Mouse (Mus musculus): ENCODE data around the gene Enox2.
"Not testable (repeated sequence)": the region's sequence is repeated elsewhere in the genome, so short reads cannot be mapped to it uniquely, and the experiment has no call there.

Gene Enox2

DNA sequence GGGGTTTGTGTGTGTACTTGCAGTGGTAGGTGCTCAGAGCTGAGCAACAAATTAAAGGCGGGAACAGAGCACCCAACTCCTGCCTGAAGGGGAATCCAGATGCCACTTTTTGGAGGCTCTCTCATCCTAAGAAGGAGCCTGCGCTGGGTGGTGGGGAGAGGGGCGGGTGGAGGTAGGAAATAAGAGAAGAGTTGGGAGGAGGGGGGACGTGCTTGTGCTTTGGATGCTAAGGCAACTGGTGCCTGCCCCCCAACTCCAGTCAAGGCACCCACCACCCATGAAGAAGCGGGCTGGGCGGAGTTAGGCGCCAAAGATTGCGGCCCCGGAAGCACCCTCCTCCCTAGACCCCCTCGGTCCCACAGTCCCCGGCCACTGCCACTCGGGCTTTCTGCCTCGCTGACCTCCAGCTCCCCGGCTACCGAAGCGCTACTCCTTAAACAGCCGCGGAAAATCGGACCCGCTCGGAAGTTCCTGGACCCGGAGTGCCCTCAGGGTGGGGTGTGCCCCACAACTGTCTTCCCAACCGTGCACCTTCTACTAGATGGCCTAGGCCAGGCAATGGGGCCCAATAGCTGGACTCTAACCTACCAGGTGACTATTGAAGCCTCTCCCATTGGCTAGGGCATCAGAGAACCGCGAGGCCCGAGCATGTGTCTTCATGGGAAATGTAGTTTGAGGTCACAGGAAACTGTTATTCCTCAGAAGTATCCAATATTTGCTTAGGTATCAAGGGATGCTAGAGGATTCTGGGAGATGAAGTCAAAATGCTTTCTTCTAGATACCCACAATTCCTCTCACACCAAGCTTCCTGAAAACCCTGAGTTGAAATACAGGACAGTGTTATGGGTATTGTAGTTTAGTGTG is at the start of gene Enox2:
TSS of gene Enox2 (minus strand) at position 560 of the 864 bp plus-strand sequence.
- peak; percentile 30 for DNase-seq (ENCODE audit: low read depth, low spot score)

DNA sequence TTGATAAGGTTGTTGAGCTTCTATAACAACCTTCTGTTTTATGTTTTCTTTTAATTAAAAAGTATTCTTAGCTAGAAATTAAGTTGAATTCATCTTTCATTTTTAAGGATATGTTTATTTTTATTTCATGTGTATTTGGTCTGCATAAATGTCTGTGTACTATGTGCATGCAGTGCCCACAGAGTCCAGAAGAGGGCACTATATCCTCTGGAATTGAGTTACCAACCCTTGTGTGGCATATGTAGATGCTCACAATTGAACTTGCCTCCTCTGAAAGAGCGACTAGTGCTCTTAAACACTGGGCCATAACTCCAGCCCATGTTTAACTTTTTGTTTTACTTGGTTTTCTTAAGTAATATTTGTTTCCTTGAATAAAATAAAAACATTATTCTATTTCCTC is 21.4 kb upstream of the Enox2 start:
- DNase-seq (ENCODE audit: low read depth, low spot score), result no peak

DNA sequence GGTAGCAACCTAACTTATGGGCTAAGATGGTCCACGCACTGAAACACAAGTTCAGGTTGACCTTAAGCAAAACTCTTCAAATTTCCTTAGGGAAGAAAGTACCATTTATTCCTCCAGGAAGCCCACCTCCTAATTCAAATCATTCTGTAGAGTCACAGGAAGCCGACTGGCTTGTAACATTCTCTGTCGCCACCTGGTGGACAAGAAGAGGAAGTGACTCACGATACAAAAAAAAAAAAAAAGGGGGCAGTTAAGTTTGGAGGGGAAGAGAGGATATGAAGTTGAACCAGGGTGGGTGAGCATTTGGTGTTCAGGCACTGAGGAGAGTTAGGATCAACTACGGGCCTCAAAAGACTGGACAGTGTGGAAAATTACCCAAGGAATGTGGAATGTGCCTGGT is 18.6 kb upstream of the Enox2 start:
- no peak for DNase-seq (ENCODE audit: low read depth, low spot score)

DNA sequence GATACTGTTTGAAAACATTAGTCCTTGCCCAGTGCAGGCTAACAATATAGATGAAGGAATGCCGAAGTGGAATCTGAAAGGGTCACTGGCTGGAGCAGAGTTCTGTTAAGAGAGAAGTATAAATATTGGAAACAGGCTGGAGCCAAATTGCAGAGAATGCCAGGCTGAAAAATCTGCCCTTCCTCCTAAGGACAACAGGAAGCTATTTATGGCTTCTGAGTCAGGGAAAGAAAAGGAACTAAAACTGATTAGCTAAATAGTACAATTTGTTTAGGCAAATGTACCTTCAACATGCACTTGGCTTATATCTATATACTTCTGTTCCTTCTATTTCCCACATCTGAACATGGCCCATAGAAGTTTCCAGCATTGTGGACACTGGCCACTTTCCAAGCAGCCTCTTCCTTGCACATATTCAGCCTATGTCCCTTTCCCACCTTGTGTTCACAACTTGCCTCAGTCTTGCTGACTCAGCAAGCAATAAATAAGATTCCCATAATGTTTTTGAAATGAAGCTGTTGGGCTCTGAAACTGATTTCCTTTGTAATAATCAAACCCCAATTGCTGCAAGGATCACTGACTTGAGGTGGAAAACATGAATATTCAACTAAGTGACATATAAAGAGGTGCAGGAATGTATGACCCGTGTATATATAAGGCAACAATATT is 8.0 kb downstream of the Enox2 start:
- no peak for DNase-seq (ENCODE audit: low read depth, low spot score)

DNA sequence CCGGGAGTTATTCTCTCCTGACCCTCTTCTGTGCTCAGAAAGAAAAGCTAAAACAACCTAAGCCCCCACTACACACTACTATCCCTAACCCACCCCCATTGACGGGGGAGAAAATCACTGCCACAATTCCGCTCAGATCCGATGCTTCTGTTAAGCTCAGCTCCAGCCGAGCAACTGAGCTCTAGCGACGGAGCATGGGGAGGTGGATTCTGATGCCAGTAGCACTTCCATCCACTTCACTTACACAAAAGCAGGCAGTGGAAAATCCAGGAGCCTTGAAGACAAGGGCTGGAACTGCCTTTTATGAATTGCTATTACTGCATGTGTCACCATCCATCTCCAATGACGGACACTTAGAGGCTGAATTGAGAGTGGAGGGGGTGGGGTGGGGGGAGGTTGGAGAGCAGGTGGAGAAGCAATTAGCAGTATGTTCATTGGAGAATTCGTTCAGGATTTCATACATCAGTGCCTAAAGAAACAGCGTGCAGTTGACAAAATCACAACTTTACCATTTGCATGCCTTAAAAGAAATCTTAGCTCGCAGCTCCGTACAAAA is 14.5 kb downstream of the Enox2 start:
- no peak for DNase-seq (ENCODE audit: low read depth, low spot score)

DNA sequence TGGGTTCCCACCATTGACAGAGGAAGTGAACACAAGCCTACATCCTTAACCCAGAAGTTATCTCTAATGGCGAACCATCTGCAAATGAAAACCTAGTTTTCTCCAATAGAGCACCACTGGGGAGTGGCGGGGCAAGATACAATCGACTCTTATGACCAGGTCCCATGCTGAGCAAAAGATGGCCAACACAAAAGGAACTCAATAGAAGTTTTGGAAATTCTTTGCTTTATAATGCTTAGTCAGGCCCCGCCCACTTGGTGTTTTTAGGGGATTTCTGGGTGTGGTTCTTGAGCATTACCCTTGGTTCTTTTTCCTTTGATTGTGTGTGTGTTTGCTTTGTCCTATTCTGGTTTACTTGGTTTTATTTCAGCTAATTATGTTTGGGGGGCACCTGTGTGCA is 37.2 kb downstream of the Enox2 start:
- no peak for DNase-seq (ENCODE audit: low read depth, low spot score)

DNA sequence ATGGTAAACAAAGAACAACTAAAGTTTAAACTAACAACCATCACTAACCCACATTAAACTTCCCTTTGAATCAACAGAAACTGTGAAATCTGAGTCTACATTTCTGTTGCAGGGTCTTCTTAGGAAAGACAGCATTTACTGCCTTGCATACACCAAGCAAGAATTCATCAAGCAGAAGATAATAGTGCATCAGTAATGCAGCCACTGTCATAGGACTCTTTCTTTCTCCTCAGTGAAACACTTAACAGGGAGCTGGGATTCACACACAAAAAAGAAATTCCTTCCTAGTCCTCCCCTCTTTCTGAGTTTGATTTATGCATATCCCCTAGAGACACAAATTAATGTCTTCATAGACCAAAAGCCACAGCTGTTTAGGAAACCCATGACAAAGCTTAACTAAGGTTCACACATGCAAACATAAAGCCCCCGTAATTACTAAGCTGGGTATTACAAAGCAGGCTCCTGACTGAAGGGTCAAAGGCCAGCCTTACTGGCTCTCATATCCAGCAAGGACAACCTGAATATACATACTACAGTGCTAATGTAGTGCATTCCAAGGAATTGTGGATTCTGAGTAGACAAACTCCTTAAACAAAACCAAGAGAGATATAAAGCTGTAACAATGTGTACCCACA is 62.1 kb downstream of the Enox2 start:
- no peak for DNase-seq (ENCODE audit: low read depth, low spot score)

DNA sequence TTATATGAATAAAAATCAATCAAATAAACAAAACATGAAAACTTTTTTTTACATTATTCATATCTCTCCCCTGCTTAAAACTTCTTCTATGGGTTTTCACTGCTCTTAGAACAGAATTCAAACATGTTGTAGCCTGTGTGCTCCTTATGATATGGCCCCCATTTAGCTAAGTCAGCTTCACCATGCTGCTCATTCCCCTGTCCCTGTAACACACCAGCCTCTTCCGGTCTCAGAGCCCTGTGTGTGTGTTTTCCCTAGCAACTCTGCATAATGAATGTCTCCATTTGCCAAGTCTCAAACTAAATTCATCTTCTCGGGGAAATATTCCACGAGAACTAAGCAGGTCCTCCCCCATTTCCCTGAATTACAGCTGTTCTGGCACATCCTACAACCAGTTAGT is 71.6 kb downstream of the Enox2 start:
- DNase-seq (ENCODE audit: low read depth, low spot score), result no peak

DNA sequence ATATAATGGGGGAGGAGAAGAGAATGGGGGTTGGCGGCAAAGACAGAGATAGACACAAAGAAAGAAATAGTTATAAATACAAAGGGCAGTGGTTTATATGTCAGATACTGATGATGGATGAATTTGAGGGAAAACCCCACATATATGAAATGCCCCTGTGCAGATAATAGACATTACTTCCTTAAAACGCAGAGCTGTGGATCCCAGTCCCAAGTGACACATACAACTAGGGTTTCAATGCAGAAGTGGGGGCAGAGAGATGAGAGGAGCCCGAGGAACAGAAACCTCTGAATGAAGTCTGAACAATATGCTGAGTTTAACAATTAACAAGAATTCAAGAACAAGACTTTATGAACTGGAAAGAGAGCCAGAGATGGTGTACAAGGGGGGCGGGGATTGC is 91.7 kb downstream of the Enox2 start:
- DNase-seq (ENCODE audit: low read depth, low spot score), result no peak

DNA sequence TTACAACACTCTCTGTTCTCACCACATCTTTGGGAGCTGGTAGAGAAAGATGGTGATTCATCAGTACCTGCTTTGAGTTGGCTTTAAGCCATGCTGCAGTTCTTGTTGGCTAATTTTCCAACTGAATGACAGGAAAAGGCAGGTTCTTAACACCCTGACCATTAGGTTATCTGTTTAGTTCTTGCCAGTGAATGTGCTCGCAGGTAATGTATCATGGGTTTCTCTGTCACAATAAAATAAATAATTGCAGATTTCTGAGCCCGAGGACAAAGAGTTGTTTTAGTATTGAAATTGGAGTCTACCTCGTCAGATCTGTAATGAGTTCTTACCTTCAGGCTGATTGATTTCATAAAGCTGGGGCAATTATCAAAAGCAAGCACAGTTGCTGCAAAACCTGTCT is 106.9 kb downstream of the Enox2 start:
- no peak for DNase-seq (ENCODE audit: low read depth, low spot score)

DNA sequence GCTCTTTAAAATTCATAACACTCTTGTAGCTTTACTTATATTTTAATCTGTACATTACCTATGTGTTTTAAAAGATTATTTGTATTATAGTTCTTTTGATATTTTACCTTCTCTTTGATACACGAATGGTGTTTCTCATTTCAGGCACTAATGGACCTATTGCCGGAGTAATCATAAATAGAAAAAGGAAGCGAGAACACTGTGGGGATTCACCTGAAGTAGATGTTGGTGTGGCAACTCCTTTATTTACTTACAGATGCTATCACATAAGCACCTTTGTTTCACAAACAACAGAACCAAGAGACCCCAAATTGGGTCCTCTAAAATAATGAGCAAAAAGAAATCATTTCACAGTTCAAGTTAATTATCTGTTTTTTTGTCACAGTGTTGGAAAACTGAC is 109.4 kb downstream of the Enox2 start:
- DNase-seq (ENCODE audit: low read depth, low spot score), result no peak

DNA sequence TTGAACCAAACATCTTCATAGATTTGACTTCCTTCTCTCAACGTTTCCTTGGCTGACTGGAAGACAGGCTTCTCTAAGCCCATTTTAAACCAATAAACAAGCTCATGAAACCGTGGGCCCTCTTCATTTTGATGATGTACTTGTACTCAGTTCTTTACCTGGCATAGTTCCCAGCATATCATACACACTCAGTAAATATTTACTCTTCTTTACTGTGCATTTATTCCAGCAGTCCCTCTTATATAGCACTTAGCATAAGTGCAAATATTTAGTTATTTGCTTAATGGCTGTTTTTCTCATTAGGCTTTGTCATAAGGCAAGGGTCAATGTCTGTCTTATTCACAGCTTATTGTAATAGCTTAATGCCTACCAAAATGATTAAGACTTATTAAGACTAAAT is 133.8 kb downstream of the Enox2 start:
- DNase-seq (ENCODE audit: low read depth, low spot score), result no peak

DNA sequence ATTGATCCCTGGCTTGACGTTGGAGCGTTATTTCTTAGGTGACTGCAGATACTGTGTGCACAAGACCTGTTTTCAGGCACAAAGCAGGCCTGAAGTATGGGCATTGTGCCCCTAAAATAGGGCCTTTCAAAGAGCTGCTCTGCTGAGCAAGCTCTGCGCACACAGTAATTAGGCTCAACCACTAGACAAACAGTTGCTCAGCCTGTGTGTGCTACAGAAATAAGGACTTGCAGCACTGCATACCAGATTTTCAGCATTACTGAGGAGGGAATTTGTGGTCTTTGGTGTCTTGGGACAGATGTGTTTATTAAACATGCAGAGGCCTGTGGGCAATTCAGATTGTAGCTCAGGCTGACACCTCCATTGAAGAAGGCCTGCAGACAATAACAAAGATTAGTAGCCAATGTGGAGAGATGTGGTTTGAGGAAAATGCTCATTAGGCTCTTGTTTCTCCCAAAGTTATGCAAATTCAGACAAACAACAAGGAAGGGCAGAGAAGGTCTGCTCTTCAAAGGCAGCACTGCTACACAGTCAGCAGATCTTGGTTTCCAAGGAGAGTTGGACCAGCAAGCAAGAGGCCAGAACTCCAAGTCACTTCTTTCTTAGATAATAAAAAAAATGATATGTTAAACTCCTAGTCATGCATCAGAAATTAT is 163.2 kb downstream of the Enox2 start:
- DNase-seq (ENCODE audit: low read depth, low spot score), result no peak

DNA sequence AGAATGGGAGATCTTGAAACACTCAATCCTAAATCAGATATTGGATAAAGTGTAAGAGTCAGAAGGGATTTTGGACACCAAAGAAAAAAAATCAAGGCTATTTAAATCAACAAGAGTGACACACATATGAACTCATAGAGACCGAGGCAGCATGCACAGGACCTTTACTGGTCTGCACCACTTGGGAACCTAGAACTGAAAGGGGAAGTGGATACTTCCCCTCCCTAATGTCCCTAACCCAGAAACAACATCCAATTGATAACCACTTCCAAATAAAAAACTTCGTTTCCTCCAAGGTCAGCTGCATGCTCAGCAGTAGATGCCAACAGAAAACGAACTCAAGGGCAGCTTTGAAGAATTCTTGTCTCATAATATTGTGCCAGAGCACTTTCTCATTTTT is 171.6 kb downstream of the Enox2 start:
- no peak for DNase-seq (ENCODE audit: low read depth, low spot score)

DNA sequence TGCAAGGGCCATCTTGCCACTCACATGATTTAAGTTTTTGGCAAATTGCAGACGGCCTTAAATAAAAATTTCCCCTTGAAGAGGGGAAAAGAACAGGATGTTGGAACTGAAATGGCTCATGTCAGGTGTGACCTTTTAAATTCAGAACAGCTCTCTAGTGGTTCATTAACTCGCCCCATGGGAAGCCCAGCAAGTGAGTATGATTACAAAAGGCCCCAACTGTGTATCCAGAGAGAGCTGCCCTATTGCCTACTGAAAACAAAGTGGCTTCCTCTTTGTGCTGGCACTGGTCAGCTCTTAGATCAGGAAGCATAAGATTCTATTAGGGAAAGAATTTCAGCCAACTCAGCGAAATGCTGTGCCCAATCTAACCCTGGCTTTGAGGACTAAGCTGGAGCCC is 175.6 kb downstream of the Enox2 start:
- DNase-seq (ENCODE audit: low read depth, low spot score), result no peak

DNA sequence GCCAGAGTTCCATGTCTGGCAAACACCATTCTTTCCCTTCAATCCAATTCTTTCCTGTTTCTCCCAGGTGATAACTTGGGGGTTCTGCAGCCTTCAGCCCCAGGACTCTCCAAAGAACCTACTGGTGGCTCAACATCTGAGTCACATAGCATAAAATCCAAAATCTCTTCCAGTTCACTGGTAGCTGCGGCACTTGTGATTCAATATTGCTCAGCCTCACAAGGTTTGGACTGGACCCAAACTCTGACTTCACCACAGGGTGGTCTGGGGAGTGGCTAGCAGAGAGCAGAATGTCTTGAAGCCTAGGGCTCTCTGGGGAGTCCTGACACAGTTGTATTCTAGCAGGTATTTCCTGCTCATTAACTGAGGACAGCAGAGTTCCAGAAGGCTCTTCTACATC is 187.5 kb downstream of the Enox2 start:
- DNase-seq (ENCODE audit: low read depth, low spot score), result not testable (repeated sequence)

DNA sequence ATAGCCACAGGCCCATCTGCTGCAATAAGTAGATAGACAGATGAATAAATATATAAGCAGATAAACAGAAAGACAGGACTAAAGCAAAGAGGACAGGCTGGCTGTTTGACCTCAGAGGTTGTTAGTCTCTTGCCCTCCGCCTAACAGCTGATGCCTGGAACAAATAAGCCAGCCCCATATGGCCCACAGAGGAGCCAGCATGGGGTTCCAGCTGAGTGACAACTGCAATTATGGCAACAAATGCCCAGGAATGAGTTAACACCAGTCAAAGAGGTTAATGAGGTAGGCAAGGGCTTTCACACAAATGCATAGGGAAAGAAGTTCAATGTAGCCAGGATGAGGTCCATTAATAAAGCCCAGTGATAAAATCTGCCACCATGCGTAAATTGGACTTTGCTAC is 191.8 kb downstream of the Enox2 start:
- no peak for DNase-seq (ENCODE audit: low read depth, low spot score)

DNA sequence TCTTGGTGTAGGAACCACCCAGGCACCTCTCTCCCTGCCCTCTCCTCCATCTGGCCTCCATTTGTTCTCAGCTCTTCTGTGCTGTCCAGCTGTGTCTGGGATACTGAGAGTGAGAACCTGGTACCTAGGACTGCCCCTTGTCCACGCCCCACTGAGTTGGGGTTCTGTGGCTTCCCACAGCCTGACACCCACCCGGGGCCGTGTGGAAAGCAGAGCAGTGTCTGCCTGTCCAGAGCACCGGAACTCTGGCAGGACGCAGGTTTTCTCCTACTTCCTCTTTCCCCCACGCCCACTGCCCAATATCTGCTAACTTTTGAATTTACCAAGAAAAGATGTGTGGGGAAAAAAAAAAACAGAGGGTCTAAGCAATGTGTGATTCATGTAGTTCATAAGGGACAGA is 213.0 kb downstream of the Enox2 start:
- no peak for DNase-seq (ENCODE audit: low read depth, low spot score)

DNA sequence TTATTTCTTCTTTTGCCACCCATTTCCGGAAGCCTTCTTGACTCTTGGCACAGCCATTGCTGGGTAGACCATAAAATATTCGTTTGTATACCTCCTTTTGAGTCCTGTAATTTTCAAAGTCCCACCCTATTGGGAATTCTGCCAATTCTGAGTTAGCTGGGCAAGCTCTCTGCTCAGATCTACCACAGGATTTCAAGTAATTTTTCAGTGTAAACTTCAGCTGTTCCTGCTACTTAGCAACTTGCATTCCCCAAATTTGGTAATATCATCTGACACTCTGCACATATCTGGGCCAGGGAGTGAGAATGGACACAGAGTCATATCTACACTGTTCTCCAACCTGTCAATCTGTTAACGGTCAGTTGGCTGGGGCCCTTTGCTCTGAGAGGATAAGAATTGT is 214.5 kb downstream of the Enox2 start:
- DNase-seq (ENCODE audit: low read depth, low spot score), result no peak

DNA sequence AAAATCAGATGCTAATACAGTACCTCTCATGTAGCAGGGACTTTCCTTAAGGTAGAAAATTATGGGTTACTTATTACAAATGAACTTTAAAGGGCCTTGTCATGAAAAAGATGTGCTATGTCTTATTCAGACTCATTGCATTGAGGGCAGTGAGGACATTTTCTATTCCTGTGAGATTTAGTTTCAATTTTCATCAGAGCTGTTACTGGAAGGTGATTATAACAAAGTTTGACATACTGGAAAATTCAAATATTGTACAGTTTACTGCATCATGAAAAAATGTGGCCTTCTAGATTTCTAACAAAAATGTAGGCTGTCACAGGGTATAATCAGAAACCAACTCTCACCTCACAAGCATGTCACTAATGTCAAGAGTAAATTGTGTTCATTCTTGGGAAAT is 242.9 kb downstream of the Enox2 start:
- no peak for DNase-seq (ENCODE audit: low read depth, low spot score)

DNA sequence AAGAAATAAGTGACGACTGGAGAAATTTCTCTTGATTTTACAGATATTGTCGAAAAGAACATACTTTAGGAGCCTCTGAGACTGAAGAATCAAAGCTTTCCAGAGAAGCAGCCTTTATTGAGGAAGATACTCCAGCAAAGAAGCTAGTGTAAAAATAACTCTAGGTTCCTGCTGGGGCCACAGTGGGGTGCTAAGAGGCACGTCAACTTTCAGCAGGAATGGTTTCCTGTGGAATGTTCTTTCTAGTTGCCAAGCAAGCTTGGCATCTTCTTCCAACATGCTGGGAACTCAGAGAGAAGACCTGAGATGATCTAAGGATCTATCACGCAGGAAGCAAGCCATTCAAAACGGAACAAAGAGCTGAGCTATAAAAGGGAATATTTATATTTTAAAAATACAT is 278.3 kb downstream of the Enox2 start:
- DNase-seq (ENCODE audit: low read depth, low spot score), result no peak

DNA sequence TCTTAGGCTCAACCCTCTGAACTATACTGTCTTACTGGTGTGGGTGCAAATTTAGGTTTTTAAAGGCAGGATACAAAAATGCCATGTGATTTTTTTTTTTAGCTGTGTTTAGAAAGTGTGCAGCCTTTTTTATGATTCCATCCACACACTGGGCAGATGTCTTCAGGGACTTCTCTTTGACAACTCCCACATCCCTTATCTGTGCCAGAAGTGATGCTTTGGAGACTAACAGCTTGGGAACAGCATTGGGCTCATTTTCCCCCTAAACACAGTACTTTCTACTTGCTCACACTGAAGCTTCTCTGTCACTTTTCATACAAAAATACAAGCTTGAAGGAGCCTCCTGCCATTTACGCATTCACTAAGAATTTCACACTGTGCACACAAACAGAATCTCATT is 282.4 kb downstream of the Enox2 start:
- no peak for DNase-seq (ENCODE audit: low read depth, low spot score)
